Mouse (Mus musculus): ENCODE results near the gene Dph7. TPM values are rescaled to one million over a fixed set of nuclear protein-coding genes. Genes with fewer than 3 reads are reported as not detected.

Dph7 gene
- polyA plus RNA-seq, 1 experiment: 27.2 TPM

- Histone ChIP-seq H3K4me1 (replicated peaks; ENCODE audit: control insufficient read depth, insufficient read depth, low read length) (no peaks in the 10 kb centered on the region), H3K27ac (ENCODE audit: control insufficient read depth, insufficient read depth, low read length) (no peak overlapping the region), H3K27me3 (ENCODE audit: control insufficient read depth, insufficient read depth, low read length) (no peaks in the 10 kb centered on the region), H3K4me3 (ENCODE audit: control insufficient read depth, insufficient read depth, low read length) (no peak overlapping the region), H3K36me3 (ENCODE audit: control insufficient read depth, insufficient read depth, low read length) (peaks cover 9% of the 10 kb centered on the region; the same call in 1 of the 2 replicates)
- 95% methylated on average over 8 of the region's 8 CpGs for WGBS
- TF ChIP-seq CTCF (IDR thresholded peaks at IDR 0.05; ENCODE audit: borderline replicate concordance, control insufficient read depth, extremely low read depth, insufficient read depth, low read length, poor library complexity): no peak
- no peak for TF ChIP-seq POLR2A (IDR thresholded peaks at IDR 0.05; ENCODE audit: control insufficient read depth, extremely low read depth, insufficient read depth, low read length, poor library complexity)
- no peak for DNase-seq
Observed at GRCm38 (mm10) chr2:24925284-24925683, 36.9 kb upstream of the Dph7 start.

GRCm38 (mm10) chr2:24926345-24926964 lies 35.7 kb upstream of the Dph7 start:
- WGBS: 85% methylated on average over 9 of the region's 9 CpGs
- TF ChIP-seq POLR2A (IDR thresholded peaks at IDR 0.05; ENCODE audit: control insufficient read depth, extremely low read depth, insufficient read depth, low read length, poor library complexity): no peak
- no peak for TF ChIP-seq CTCF (IDR thresholded peaks at IDR 0.05; ENCODE audit: borderline replicate concordance, control insufficient read depth, extremely low read depth, insufficient read depth, low read length, poor library complexity)
- Histone ChIP-seq H3K4me3 (ENCODE audit: control insufficient read depth, insufficient read depth, low read length) (no peak overlapping the region), H3K27me3 (ENCODE audit: control insufficient read depth, insufficient read depth, low read length) (no peaks in the 10 kb centered on the region), H3K4me1 (replicated peaks; ENCODE audit: control insufficient read depth, insufficient read depth, low read length) (no peaks in the 10 kb centered on the region), H3K27ac (ENCODE audit: control insufficient read depth, insufficient read depth, low read length) (no peak overlapping the region), H3K36me3 (ENCODE audit: control insufficient read depth, insufficient read depth, low read length) (peaks cover 9% of the 10 kb centered on the region; the same call in 1 of the 2 replicates)
- DNase-seq: no peak

- Histone ChIP-seq H3K27ac (ENCODE audit: control insufficient read depth, insufficient read depth, low read length) (no peak overlapping the region), H3K4me3 (ENCODE audit: control insufficient read depth, insufficient read depth, low read length) (no peak overlapping the region), H3K36me3 (ENCODE audit: control insufficient read depth, insufficient read depth, low read length) (peaks cover 9% of the 10 kb centered on the region; the same call in 1 of the 2 replicates), H3K27me3 (ENCODE audit: control insufficient read depth, insufficient read depth, low read length) (no peaks in the 10 kb centered on the region), H3K4me1 (replicated peaks; ENCODE audit: control insufficient read depth, insufficient read depth, low read length) (no peaks in the 10 kb centered on the region)
- no peak for TF ChIP-seq CTCF (IDR thresholded peaks at IDR 0.05; ENCODE audit: borderline replicate concordance, control insufficient read depth, extremely low read depth, insufficient read depth, low read length, poor library complexity)
- TF ChIP-seq POLR2A (IDR thresholded peaks at IDR 0.05; ENCODE audit: control insufficient read depth, extremely low read depth, insufficient read depth, low read length, poor library complexity): no peak
- WGBS: 57% methylated on average over 7 of the region's 7 CpGs
- no peak for DNase-seq
Observed at GRCm38 (mm10) chr2:24926965-24927358, 35.2 kb upstream of the Dph7 start.

GRCm38 (mm10) chr2:24927810-24928479 lies 34.3 kb upstream of the Dph7 start:
- DNase-seq: no peak
- WGBS: 95% methylated on average over 4 of the region's 4 CpGs
- H3K4me3 ChIP-seq (ENCODE audit: control insufficient read depth, insufficient read depth, low read length): no peak overlapping the region

GRCm38 (mm10) chr2:24929119-24929518 lies 33.1 kb upstream of the Dph7 start:
- Histone ChIP-seq H3K27ac (ENCODE audit: control insufficient read depth, insufficient read depth, low read length) (no peak overlapping the region), H3K27me3 (ENCODE audit: control insufficient read depth, insufficient read depth, low read length) (no peaks in the 10 kb centered on the region), H3K4me3 (ENCODE audit: control insufficient read depth, insufficient read depth, low read length) (no peak overlapping the region), H3K36me3 (ENCODE audit: control insufficient read depth, insufficient read depth, low read length) (peaks cover 9% of the 10 kb centered on the region; the same call in 1 of the 2 replicates), H3K4me1 (replicated peaks; ENCODE audit: control insufficient read depth, insufficient read depth, low read length) (peaks cover 4% of the 10 kb centered on the region)
- DNase-seq: no peak
- TF ChIP-seq POLR2A (IDR thresholded peaks at IDR 0.05; ENCODE audit: control insufficient read depth, extremely low read depth, insufficient read depth, low read length, poor library complexity) (no peak), CTCF (IDR thresholded peaks at IDR 0.05; ENCODE audit: borderline replicate concordance, control insufficient read depth, extremely low read depth, insufficient read depth, low read length, poor library complexity) (no peak)
- WGBS: 89% methylated on average over 2 of the region's 2 CpGs

More at GRCm38 (mm10) chr2:24927810-24928479, 34.3 kb upstream of the Dph7 start:
- Histone ChIP-seq H3K36me3 (ENCODE audit: control insufficient read depth, insufficient read depth, low read length) (peaks cover 9% of the 10 kb centered on the region; the same call in 1 of the 2 replicates), H3K4me1 (replicated peaks; ENCODE audit: control insufficient read depth, insufficient read depth, low read length) (no peaks in the 10 kb centered on the region), H3K27ac (ENCODE audit: control insufficient read depth, insufficient read depth, low read length) (no peak overlapping the region), H3K27me3 (ENCODE audit: control insufficient read depth, insufficient read depth, low read length) (no peaks in the 10 kb centered on the region)
- no peak for TF ChIP-seq POLR2A (IDR thresholded peaks at IDR 0.05; ENCODE audit: control insufficient read depth, extremely low read depth, insufficient read depth, low read length, poor library complexity)
- TF ChIP-seq CTCF (IDR thresholded peaks at IDR 0.05; ENCODE audit: borderline replicate concordance, control insufficient read depth, extremely low read depth, insufficient read depth, low read length, poor library complexity): no peak

- WGBS: 97% methylated on average over 5 of the region's 5 CpGs
- Histone ChIP-seq H3K4me3 (ENCODE audit: control insufficient read depth, insufficient read depth, low read length) (no peak overlapping the region), H3K27me3 (ENCODE audit: control insufficient read depth, insufficient read depth, low read length) (no peaks in the 10 kb centered on the region), H3K4me1 (replicated peaks; ENCODE audit: control insufficient read depth, insufficient read depth, low read length) (peaks cover 8% of the 10 kb centered on the region), H3K27ac (ENCODE audit: control insufficient read depth, insufficient read depth, low read length) (no peak overlapping the region), H3K36me3 (ENCODE audit: control insufficient read depth, insufficient read depth, low read length) (peaks cover 9% of the 10 kb centered on the region; the same call in 1 of the 2 replicates)
- TF ChIP-seq CTCF (IDR thresholded peaks at IDR 0.05; ENCODE audit: borderline replicate concordance, control insufficient read depth, extremely low read depth, insufficient read depth, low read length, poor library complexity) (no peak), POLR2A (IDR thresholded peaks at IDR 0.05; ENCODE audit: control insufficient read depth, extremely low read depth, insufficient read depth, low read length, poor library complexity) (no peak)
- no peak for DNase-seq
Observed at GRCm38 (mm10) chr2:24929593-24929992, 32.6 kb upstream of the Dph7 start.

Measured in thymus, adult 2 months (tissue).